Mouse (Mus musculus) hindbrain, embryonic 12.5 days (tissue): ENCODE results near the gene Selenoh. TPM values are rescaled to one million over a fixed set of nuclear protein-coding genes. Genes with fewer than 3 reads are reported as not detected.

Source experiments
- ATAC-seq: fragments of 200-750 bp; cut with Nextera tagmentation; 2 replicates; pipeline ENCODE4 v1.8.0; 2017; ENCODE audit warnings: moderate TSS enrichment; ENCODE audit not compliant: low FRiP score
- H3K27ac ChIP-seq: fragments of 300-500 bp; sonication (generic); 2 replicates; pipeline ENCODE4 v1.5.1; 2016; ENCODE audit warnings: mild to moderate bottlenecking
- H3K27me3 ChIP-seq: fragments of 300-500 bp; sonication (generic); 2 replicates; pipeline ENCODE4 v1.6.1; 2016; ENCODE audit warnings: mild to moderate bottlenecking
- H3K36me3 ChIP-seq: fragments of 300-500 bp; sonication (generic); 2 replicates; pipeline ENCODE4 v1.6.1; 2016; ENCODE audit warnings: mild to moderate bottlenecking
- H3K4me1 ChIP-seq: fragments of 300-500 bp; sonication (generic); 2 replicates; pipeline ENCODE4 v1.6.1; 2016
- H3K4me2 ChIP-seq: fragments of 300-500 bp; sonication (generic); replicated peaks from 2 replicates; pipeline ENCODE4 v1.6.1; 2016; ENCODE audit warnings: mild to moderate bottlenecking
- H3K4me3 ChIP-seq: fragments of 300-500 bp; sonication (generic); 2 replicates; pipeline ENCODE4 v1.5.1; 2016; ENCODE audit warnings: mild to moderate bottlenecking
- H3K9ac ChIP-seq: fragments of 300-500 bp; sonication (generic); 2 replicates; pipeline ENCODE4 v1.6.1; 2016; ENCODE audit warnings: mild to moderate bottlenecking, moderate library complexity
- H3K9me3 ChIP-seq: fragments of 300-500 bp; sonication (generic); replicated peaks from 2 replicates; pipeline ENCODE4 v1.6.1; 2016; ENCODE audit warnings: mild to moderate bottlenecking
- WGBS: fragments of 180-500 bp; shearing (Covaris S2); methylation state at CpG from one replicate; pipeline ENCODE4 v1.1.7; 2016; 5-methylcytosine and 5-hydroxymethylcytosine counted together
- polyA plus RNA-seq: library from polyadenylated mRNA; unstranded; fragments of >200 nt; fragmentation: Nextera tagmentation; extraction: Ambion mirVana; gene quantifications from 2 replicates; pipeline ENCODE4 v1.2.1, GENCODE M21; 2016

Gene Selenoh
- polyA plus RNA-seq, 1 experiment from 2014 or later, result 304 TPM

GRCm38 (mm10) chr2:84637452-84638165 is 33.0 kb downstream of the Selenoh start:
- Histone ChIP-seq H3K9ac (no peak overlapping the region), H3K27ac (peak overlapping the region; percentile 82), H3K4me3 (no peak overlapping the region), H3K4me2 (no peak overlapping the region), H3K4me1 (peaks cover 57% of the 10 kb centered on the region), H3K36me3 (no peaks in the 10 kb centered on the region), H3K9me3 (no peaks in the 10 kb centered on the region), H3K27me3 (no peaks in the 10 kb centered on the region)
- 36% methylated on average over 7 of the region's 7 CpGs for WGBS
- ATAC-seq, result no peak

GRCm38 (mm10) chr2:84636231-84636741 is 34.3 kb downstream of the Selenoh start:
- H3K27ac ChIP-seq, result peak overlapping the region; percentile 82
- H3K9me3 ChIP-seq, result no peaks in the 10 kb centered on the region
- no peaks in the 10 kb centered on the region for H3K27me3 ChIP-seq
- ATAC-seq, result no peak; the same call in none of the 2 replicates
- 17% methylated on average over 8 of the region's 8 CpGs for WGBS
- H3K4me1 ChIP-seq, result peaks cover 57% of the 10 kb centered on the region
- no peaks in the 10 kb centered on the region for H3K36me3 ChIP-seq
- H3K9ac ChIP-seq, result no peak overlapping the region
- H3K4me3 ChIP-seq, result no peak overlapping the region
- H3K4me2 ChIP-seq, result peak overlapping the region; percentile 23

- Histone ChIP-seq H3K36me3 (no peaks in the 10 kb centered on the region), H3K27me3 (no peaks in the 10 kb centered on the region), H3K9me3 (no peaks in the 10 kb centered on the region), H3K4me3 (no peak overlapping the region), H3K4me1 (peaks cover 57% of the 10 kb centered on the region), H3K27ac (peak overlapping the region; percentile 82), H3K4me2 (peak overlapping the region; percentile 23; the same call in 1 of the 2 replicates), H3K9ac (no peak overlapping the region)
- ATAC-seq, result peak; percentile 94
- 1% methylated on average over 2 of the region's 2 CpGs for WGBS
These were observed 35.0 kb downstream of the Selenoh start for GRCm38 (mm10) chr2:84635611-84636010.

GRCm38 (mm10) chr2:84634934-84635482 is 35.6 kb downstream of the Selenoh start:
- peak overlapping the region; percentile 23 for H3K4me2 ChIP-seq
- no peaks in the 10 kb centered on the region for H3K9me3 ChIP-seq
- peak; percentile 23; the same call in 1 of the 2 replicates for ATAC-seq
- no peak overlapping the region for H3K9ac ChIP-seq
- no peaks in the 10 kb centered on the region for H3K27me3 ChIP-seq
- no peak overlapping the region for H3K4me3 ChIP-seq
- no peaks in the 10 kb centered on the region for H3K36me3 ChIP-seq
- H3K4me1 ChIP-seq, result peaks cover 57% of the 10 kb centered on the region
- peak overlapping the region; percentile 82 for H3K27ac ChIP-seq
- 33% methylated on average over 4 of the region's 4 CpGs for WGBS

GRCm38 (mm10) chr2:84634006-84634405 is 36.6 kb downstream of the Selenoh start:
- 80% methylated on average over 4 of the region's 4 CpGs for WGBS

GRCm38 (mm10) chr2:84632999-84633398 is 37.6 kb downstream of the Selenoh start:
- Histone ChIP-seq H3K9ac (no peak overlapping the region), H3K9me3 (no peaks in the 10 kb centered on the region), H3K36me3 (no peaks in the 10 kb centered on the region), H3K4me3 (no peak overlapping the region), H3K4me2 (no peak overlapping the region), H3K4me1 (peaks cover 47% of the 10 kb centered on the region), H3K27me3 (no peaks in the 10 kb centered on the region), H3K27ac (0 out of 2 replicates have a peak overlapping the region, but pooled peaks have one; percentile 12)
- WGBS, result 12% methylated on average over 3 of the region's 3 CpGs
- no peak for ATAC-seq

More at GRCm38 (mm10) chr2:84634006-84634405, 36.6 kb downstream of the Selenoh start:
- Histone ChIP-seq H3K9me3 (no peaks in the 10 kb centered on the region), H3K36me3 (no peaks in the 10 kb centered on the region), H3K27me3 (no peaks in the 10 kb centered on the region), H3K4me2 (no peak overlapping the region), H3K9ac (no peak overlapping the region), H3K4me1 (peaks cover 57% of the 10 kb centered on the region), H3K4me3 (no peak overlapping the region), H3K27ac (0 out of 2 replicates have a peak overlapping the region, but pooled peaks have one; percentile 82)
- no peak for ATAC-seq

- ATAC-seq, result no peak
- no peaks in the 10 kb centered on the region for H3K9me3 ChIP-seq
- WGBS, result 83% methylated on average over 1 of the region's 1 CpGs
- no peaks in the 10 kb centered on the region for H3K27me3 ChIP-seq
- H3K36me3 ChIP-seq, result no peaks in the 10 kb centered on the region
- no peak overlapping the region for H3K4me3 ChIP-seq
- H3K4me2 ChIP-seq, result no peak overlapping the region
- peaks cover 38% of the 10 kb centered on the region for H3K4me1 ChIP-seq
- no peak overlapping the region for H3K27ac ChIP-seq
- H3K9ac ChIP-seq, result no peak overlapping the region
These were observed 38.6 kb downstream of the Selenoh start for GRCm38 (mm10) chr2:84632001-84632400.

GRCm38 (mm10) chr2:84627036-84627435 is 43.5 kb downstream of the Selenoh start:
- 55% methylated on average over 3 of the region's 3 CpGs for WGBS

GRCm38 (mm10) chr2:84626366-84626975 is 44.1 kb downstream of the Selenoh start:
- H3K4me1 ChIP-seq, result 0 out of 2 replicates have a peak, but pooled peaks cover 4% of the 10 kb centered on the region
- no peaks in the 10 kb centered on the region for H3K9me3 ChIP-seq
- no peaks in the 10 kb centered on the region for H3K27me3 ChIP-seq
- no peak overlapping the region for H3K4me3 ChIP-seq
- no peak overlapping the region for H3K9ac ChIP-seq
- WGBS, result 77% methylated on average over 7 of the region's 7 CpGs
- H3K27ac ChIP-seq, result no peak overlapping the region
- peaks cover 9% of the 10 kb centered on the region for H3K36me3 ChIP-seq
- no peak; the same call in 1 of the 2 replicates for ATAC-seq
- H3K4me2 ChIP-seq, result no peak overlapping the region

More at GRCm38 (mm10) chr2:84627036-84627435, 43.5 kb downstream of the Selenoh start:
- H3K4me3 ChIP-seq, result no peak overlapping the region
- H3K27me3 ChIP-seq, result no peaks in the 10 kb centered on the region
- H3K27ac ChIP-seq, result no peak overlapping the region
- 0 out of 2 replicates have a peak, but pooled peaks cover 4% of the 10 kb centered on the region for H3K4me1 ChIP-seq
- no peak for ATAC-seq
- H3K36me3 ChIP-seq, result peaks cover 9% of the 10 kb centered on the region
- H3K9me3 ChIP-seq, result no peaks in the 10 kb centered on the region
- no peak overlapping the region for H3K9ac ChIP-seq
- no peak overlapping the region for H3K4me2 ChIP-seq

- Histone ChIP-seq H3K27me3 (no peaks in the 10 kb centered on the region), H3K4me1 (0 out of 2 replicates have a peak, but pooled peaks cover 4% of the 10 kb centered on the region), H3K9me3 (no peaks in the 10 kb centered on the region), H3K4me2 (no peak overlapping the region), H3K9ac (no peak overlapping the region), H3K36me3 (peaks cover 27% of the 10 kb centered on the region), H3K27ac (no peak overlapping the region), H3K4me3 (no peak overlapping the region)
- 95% methylated on average over 17 of the region's 17 CpGs for WGBS
- no peak for ATAC-seq
These were observed 46.4 kb downstream of the Selenoh start for GRCm38 (mm10) chr2:84624201-84624600.

GRCm38 (mm10) chr2:84623428-84624119 is 47.0 kb downstream of the Selenoh start:
- Histone ChIP-seq H3K27me3 (no peaks in the 10 kb centered on the region), H3K36me3 (peaks cover 32% of the 10 kb centered on the region), H3K4me1 (0 out of 2 replicates have a peak, but pooled peaks cover 4% of the 10 kb centered on the region), H3K27ac (no peak overlapping the region), H3K9me3 (no peaks in the 10 kb centered on the region), H3K4me2 (no peak overlapping the region), H3K4me3 (no peak overlapping the region), H3K9ac (no peak overlapping the region)
- WGBS, result 95% methylated on average over 3 of the region's 3 CpGs
- no peak for ATAC-seq

GRCm38 (mm10) chr2:84622668-84623067 is 47.9 kb downstream of the Selenoh start:
- Histone ChIP-seq H3K27ac (no peak overlapping the region), H3K27me3 (no peaks in the 10 kb centered on the region), H3K4me1 (0 out of 2 replicates have a peak, but pooled peaks cover 4% of the 10 kb centered on the region), H3K9me3 (no peaks in the 10 kb centered on the region), H3K9ac (no peak overlapping the region), H3K36me3 (peaks cover 32% of the 10 kb centered on the region), H3K4me3 (no peak overlapping the region), H3K4me2 (no peak overlapping the region)
- 81% methylated on average over 2 of the region's 2 CpGs for WGBS
- ATAC-seq, result no peak
